Mouse (Mus musculus) embryonic facial prominence, embryonic 11.5 days (tissue): ENCODE results near the gene AF366264. TPM values are rescaled to one million over a fixed set of nuclear protein-coding genes. Genes with fewer than 3 reads are reported as not detected.

ENCODE experiments used
- ATAC-seq: fragments of 200-750 bp; cut with Nextera tagmentation; replicated peaks from 2 replicates; pipeline ENCODE4 v1.8.0; 2017; ENCODE audit warnings: low read depth; ENCODE audit not compliant: insufficient number of reproducible peaks, low FRiP score, low TSS enrichment
- DNase-seq: peaks from one replicate; pipeline ENCODE4 v3.0.0-alpha.2; 2015; ENCODE audit warnings: low spot score
- H3K27ac ChIP-seq: fragments of 300-500 bp; sonication (generic); replicated peaks from 2 replicates; pipeline ENCODE4 v1.5.1; 2014; ENCODE audit warnings: mild to moderate bottlenecking, low read depth, low read length, control low read depth
- H3K27me3 ChIP-seq: fragments of 300-500 bp; sonication (generic); 2 replicates; pipeline ENCODE4 v1.6.1; 2014; ENCODE audit warnings: mild to moderate bottlenecking, low read length, moderate library complexity, mixed read lengths; ENCODE audit not compliant: control insufficient read depth, insufficient read depth
- H3K36me3 ChIP-seq: fragments of 300-500 bp; sonication (generic); replicated peaks from 2 replicates; pipeline ENCODE4 v1.6.1; 2014; ENCODE audit warnings: low read depth, mild to moderate bottlenecking, low read length, moderate library complexity, mixed read lengths; ENCODE audit not compliant: control insufficient read depth, insufficient read depth
- H3K4me1 ChIP-seq: fragments of 300-500 bp; sonication (generic); 2 replicates; pipeline ENCODE4 v1.6.1; 2014; ENCODE audit warnings: low read length, mixed read lengths; ENCODE audit not compliant: control insufficient read depth, insufficient read depth
- H3K4me2 ChIP-seq: fragments of 300-500 bp; sonication (generic); 2 replicates; pipeline ENCODE4 v1.6.1; 2014; ENCODE audit warnings: low read depth, mild to moderate bottlenecking, control low read depth, low read length, moderate library complexity
- H3K4me3 ChIP-seq: fragments of 300-500 bp; sonication (generic); 2 replicates; pipeline ENCODE4 v1.5.1; 2014; ENCODE audit warnings: low read depth, low read length, control low read depth
- H3K9ac ChIP-seq: fragments of 300-500 bp; sonication (generic); replicated peaks from 2 replicates; pipeline ENCODE4 v1.6.1; 2014; ENCODE audit warnings: mild to moderate bottlenecking, control low read depth, low read length
- H3K9me3 ChIP-seq: fragments of 300-500 bp; sonication (generic); replicated peaks from 2 replicates; pipeline ENCODE4 v1.6.1; 2016; ENCODE audit warnings: mild to moderate bottlenecking, low read length, inconsistent platforms, mixed read lengths; ENCODE audit not compliant: control insufficient read depth
- WGBS: fragments of 180-500 bp; shearing (Covaris S2); extraction: QIAGEN DNeasy Blood & Tissue Kit; methylation state at CpG from one replicate; pipeline ENCODE4 v1.1.7; 2014; 5-methylcytosine and 5-hydroxymethylcytosine counted together
- polyA plus RNA-seq: library from polyadenylated mRNA; unstranded; fragments of >200 nt; fragmentation: Nextera tagmentation; extraction: Ambion mirVana; gene quantifications from 2 replicates; pipeline ENCODE4 v1.2.1, GENCODE M21; 2014

Gene AF366264
- polyA plus RNA-seq, 1 experiment from 2014 or later, result not detected

- ATAC-seq, result peak; percentile 95
- Histone ChIP-seq H3K9me3 (no peaks in the 10 kb centered on the region), H3K9ac (peak overlapping the region; percentile 96), H3K4me1 (no peaks in the 10 kb centered on the region), H3K36me3 (no peaks in the 10 kb centered on the region; the same call in none of the 2 replicates), H3K4me2 (peak overlapping the region; percentile 83), H3K27me3 (no peaks in the 10 kb centered on the region), H3K4me3 (peak overlapping the region; percentile 61), H3K27ac (peak overlapping the region; percentile 97)
- peak; percentile 98 for DNase-seq
- WGBS, result 0% methylated on average over 46 of the region's 47 CpGs
These were observed 52.4 kb downstream of the AF366264 start for GRCm38 (mm10) chr8:13785764-13786299.

DNA sequence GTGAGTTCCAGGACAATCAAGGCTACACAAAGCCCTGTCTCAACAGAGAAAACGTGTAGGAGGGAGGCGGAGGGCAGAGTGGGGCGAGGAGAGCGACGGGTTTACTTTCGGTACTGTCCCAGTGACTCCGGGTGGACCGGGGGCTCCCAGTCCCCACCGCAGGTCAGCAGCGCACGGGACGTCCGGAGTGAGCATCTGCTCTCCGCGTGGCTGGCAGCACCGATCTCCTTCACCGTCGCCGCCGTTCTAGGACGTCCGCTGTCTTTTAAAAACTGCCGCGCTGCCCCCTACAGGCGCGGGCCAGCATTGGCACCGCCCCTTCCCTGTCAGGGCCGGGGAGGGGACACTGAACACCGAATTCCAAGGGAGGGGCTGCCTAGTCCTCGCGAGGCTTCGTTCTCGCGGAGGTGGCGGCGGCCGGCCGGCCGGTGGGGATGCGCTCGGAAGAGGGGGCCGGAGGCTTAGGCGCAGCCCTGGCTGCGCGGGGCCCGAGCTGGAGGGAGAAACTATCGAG lies 52.9 kb downstream of the AF366264 start, which contains the start of gene Upf3a:
Gene Upf3a, plus strand, starts transcription at position 366 of the 514 bp plus-strand sequence.
- ATAC-seq (peak; percentile 91), DNase-seq (peak; percentile 96)
- no peaks in the 10 kb centered on the region for H3K4me1 ChIP-seq
- no peaks in the 10 kb centered on the region; the same call in none of the 2 replicates for H3K36me3 ChIP-seq
- H3K9ac ChIP-seq, result peak within 1 kb of the TSS; percentile 96
- peak within 1 kb of the TSS; percentile 83 for H3K4me2 ChIP-seq
- under 1% methylated on average over 45 of the region's 47 CpGs for WGBS
- peak within 1 kb of the TSS; percentile 97 for H3K27ac ChIP-seq
- no peaks in the 10 kb centered on the region for H3K9me3 ChIP-seq
- H3K4me3 ChIP-seq, result peak within 1 kb of the TSS; percentile 61
- no peaks in the 10 kb centered on the region for H3K27me3 ChIP-seq

Other genes starting within 250 kb of the AF366264 start
- 20.7 and 21.8 TPM in 2 replicates for gene Rasa3, start 160.8 kb downstream of the AF366264 start, polyA plus RNA-seq
- gene Cfap97d2, start 132.5 kb downstream of the AF366264 start, polyA plus RNA-seq, result 0.27 TPM in 1 of 2 replicates, not detected in the other
- gene Cdc16, start 80.7 kb downstream of the AF366264 start, polyA plus RNA-seq, result 282 and 295 TPM in 2 replicates
- 40.2 and 40.5 TPM in 2 replicates for gene Upf3a, start 52.8 kb downstream of the AF366264 start, polyA plus RNA-seq
- 51.5 and 53.9 TPM in 2 replicates for gene Champ1, start 31.3 kb upstream of the AF366264 start, polyA plus RNA-seq
- 71.4 TPM in 2 replicates for gene Coprs, start 51.9 kb upstream of the AF366264 start, polyA plus RNA-seq